Mouse (Mus musculus) adrenal gland, adult 10 weeks (tissue): Measurements from ENCODE around the gene Ptk7. TPM values are rescaled to one million over a fixed set of nuclear protein-coding genes. Genes with fewer than 3 reads are reported as not detected.

Experiments
- polyA plus RNA-seq: library from polyadenylated mRNA; stranded (reverse); fragments of 350-450 nt; fragmentation: Illumina TruSeq; extraction: RNeasy Lipid Tissue Mini Kit (QIAGEN cat#74804); gene quantifications from one replicate; pipeline ENCODE4 v1.2.3, GENCODE M21; 2014; ENCODE audit warnings: low read depth, low replicate concordance

Gene Ptk7
- 0.41 TPM for polyA plus RNA-seq

DNA sequence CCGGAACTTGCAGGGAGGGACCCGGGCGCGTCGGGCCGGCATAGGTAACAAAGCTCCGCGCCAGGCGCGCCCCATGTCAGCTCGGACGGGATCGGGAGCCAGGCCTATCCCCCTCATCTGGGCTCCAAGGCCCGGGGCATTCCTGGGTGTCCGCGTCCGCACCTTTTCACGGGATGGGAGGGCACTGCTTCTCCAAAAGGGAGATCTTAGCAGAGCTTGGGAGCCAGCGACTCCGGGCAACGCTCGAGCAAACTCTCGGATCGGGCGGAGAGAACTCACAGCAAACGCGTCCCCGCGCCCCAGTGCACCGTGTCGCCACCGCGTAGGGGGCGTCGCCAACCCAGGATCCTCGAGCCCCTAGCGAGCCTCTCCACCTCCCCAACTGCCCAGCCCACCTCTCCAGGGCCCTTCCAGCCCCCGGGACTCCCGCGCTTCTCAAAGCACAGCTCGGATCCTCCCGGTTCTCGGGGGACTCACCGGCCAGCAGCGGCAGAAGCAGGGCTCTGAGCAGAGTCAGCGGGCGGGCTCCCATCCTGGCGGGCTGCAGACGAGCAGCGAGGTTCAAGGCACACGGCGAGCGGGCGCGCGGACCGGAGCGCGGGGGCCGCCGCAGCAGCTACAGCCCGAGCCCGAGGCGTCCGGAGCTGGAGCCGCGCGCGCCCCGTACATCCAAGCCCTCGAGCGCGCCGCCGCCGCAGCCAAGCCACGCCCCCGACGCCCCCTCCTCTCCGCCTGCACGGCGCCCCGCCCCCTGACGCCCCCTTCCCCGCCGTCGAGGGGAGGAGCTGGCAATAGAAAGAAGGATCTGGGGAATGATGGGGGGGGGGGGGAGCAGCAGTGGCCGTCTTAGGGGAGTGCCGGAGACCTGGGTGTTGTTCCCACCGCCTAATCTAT is at the start of gene Ptk7:
Gene Ptk7, minus strand, starts transcription at position 714 of the 894 bp plus-strand sequence.

GRCm38 (mm10) chr17:46678416-46678815 is 49.1 kb upstream of the Ptk7 start, which contains the start of gene Mea1:
Gene Mea1 (plus strand): TSS chr17:46678793.

GRCm38 (mm10) chr17:46673850-46674529 is 44.7 kb upstream of the Ptk7 start, which contains the start of gene Rrp36:
Gene Rrp36 (minus strand): TSS chr17:46674352.

DNA sequence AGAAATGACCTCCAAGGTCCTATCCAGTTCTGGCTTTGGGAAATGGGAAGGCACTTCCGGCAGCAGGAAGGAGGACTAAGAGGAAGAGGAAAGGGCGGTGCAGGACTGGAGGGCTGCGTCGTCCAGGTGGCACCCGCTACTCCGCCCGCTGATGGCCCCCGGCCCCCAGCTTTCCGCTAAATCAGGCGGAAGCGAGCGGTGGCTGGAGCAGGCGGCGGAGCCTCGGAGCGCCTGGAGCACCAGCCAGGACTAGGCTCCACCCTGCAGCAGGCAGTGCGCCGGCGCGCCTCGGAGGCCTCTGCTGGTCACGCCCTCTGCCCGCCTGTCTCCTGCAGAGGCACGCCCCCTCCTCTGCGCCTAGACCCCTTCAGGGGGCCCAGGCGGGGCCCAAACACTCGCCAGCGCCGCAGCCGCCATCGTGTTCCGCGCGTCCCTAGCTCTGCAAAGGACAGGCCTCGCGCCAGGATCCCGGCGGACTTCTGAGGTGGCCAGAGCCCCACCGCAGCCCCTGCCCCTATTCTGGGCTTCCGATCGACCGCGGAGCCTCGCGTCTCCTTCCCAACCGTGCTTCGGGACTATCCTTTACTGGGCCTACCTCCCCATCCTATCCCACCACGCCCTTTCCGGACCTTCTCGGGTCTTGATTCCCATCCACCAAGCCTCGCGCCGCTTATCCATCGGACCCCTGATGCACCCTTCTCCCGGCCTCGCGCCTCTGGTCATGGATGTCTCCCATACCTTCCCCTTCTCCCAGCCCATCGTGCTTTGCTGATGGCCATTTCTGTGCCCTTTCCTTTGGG is 21.1 kb upstream of the Ptk7 start, which contains the start of gene Cul7:
Gene Cul7, plus strand, starts transcription at position 106 of the 800 bp plus-strand sequence.

GRCm38 (mm10) chr17:46645561-46646321 is 16.4 kb upstream of the Ptk7 start, which contains the start of the genes Klc4 and Mrpl2:
Gene Klc4 (minus strand): TSS chr17:46646022.
Gene Mrpl2 (plus strand): TSS chr17:46646229.

GRCm38 (mm10) chr17:46555673-46556583 is 73.4 kb downstream of the Ptk7 start, which contains the start of gene Srf:
Gene Srf (minus strand): TSS chr17:46556175.

DNA sequence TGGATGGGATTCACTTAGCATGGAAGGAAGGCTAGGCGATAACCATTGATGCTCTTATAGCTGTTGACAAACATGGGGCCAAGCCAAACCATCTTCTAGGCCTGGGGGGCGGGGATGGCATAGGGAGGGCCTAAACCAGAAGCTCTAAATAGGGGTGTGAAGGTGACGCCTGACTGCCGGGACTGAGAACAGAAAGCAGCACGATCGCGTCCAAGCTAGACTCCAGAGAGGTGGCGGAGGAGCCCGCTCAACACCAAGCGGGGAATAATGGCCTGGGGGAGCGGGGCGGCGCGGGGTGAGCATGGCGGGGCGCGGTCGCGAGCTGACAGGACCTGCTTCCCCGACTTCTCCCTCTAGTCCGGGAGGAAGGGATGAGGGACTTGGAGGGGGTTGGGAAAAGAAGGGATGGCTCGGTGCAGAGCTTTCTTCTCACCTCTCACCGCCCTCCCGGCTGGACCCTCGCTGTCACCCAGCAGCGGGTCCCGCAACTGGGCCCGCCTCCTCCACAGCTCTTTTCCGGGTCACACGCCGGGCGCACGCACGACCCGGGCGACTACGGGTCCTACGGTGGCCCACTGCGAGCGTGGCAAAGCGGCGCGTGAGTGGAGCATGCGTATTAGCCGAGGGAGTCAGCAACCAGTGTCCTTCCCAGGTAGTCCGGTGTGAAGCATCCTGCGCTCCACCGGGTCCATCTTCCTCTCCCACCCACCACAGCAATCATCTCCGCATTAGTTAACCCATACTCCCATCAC is 83.3 kb downstream of the Ptk7 start, which contains the start of gene Cul9:
Gene Cul9, minus strand, starts transcription at position 576 of the 752 bp plus-strand sequence.

Other genes with a start within 250 kb of the Ptk7 start
- 39.9 TPM for gene Zfp318, start 245.8 kb downstream of the Ptk7 start, polyA plus RNA-seq
- not detected for gene Crip3, start 200.6 kb downstream of the Ptk7 start, polyA plus RNA-seq
- gene Slc22a7, start 191.0 kb downstream of the Ptk7 start, polyA plus RNA-seq, result not detected
- not detected for gene Ttbk1, start 141.8 kb downstream of the Ptk7 start, polyA plus RNA-seq
- gene Dnph1, start 132.8 kb downstream of the Ptk7 start, polyA plus RNA-seq, result 1.6 TPM
- 1.3 TPM for gene Cul9, start 83.1 kb downstream of the Ptk7 start, polyA plus RNA-seq
- gene Srf, start 73.3 kb downstream of the Ptk7 start, polyA plus RNA-seq, result not detected
- not detected for gene Klc4, start 16.5 kb upstream of the Ptk7 start, polyA plus RNA-seq
- 3.4 TPM for gene Mrpl2, start 16.7 kb upstream of the Ptk7 start, polyA plus RNA-seq
- 0.41 TPM for gene Cul7, start 20.8 kb upstream of the Ptk7 start, polyA plus RNA-seq
- gene Rrp36, start 44.8 kb upstream of the Ptk7 start, polyA plus RNA-seq, result 4.2 TPM
- 5.2 TPM for gene Mea1, start 49.3 kb upstream of the Ptk7 start, polyA plus RNA-seq
- 3.8 TPM for gene Klhdc3, start 51.4 kb upstream of the Ptk7 start, polyA plus RNA-seq
- 11.0 TPM for gene Ppp2r5d, start 75.6 kb upstream of the Ptk7 start, polyA plus RNA-seq
- 0.82 TPM for gene Pex6, start 82.0 kb upstream of the Ptk7 start, polyA plus RNA-seq
- gene Gnmt, start 99.7 kb upstream of the Ptk7 start, polyA plus RNA-seq, result not detected
- gene Cnpy3, start 122.7 kb upstream of the Ptk7 start, polyA plus RNA-seq, result 1.2 TPM
- gene Ptcra, start 134.2 kb upstream of the Ptk7 start, polyA plus RNA-seq, result not detected
- gene 2310039H08Rik, start 143.1 kb upstream of the Ptk7 start, polyA plus RNA-seq, result 28.8 TPM
- 34.1 TPM for gene Rpl7l1, start 153.2 kb upstream of the Ptk7 start, polyA plus RNA-seq
- 9.7 TPM for gene Bicral, start 229.0 kb upstream of the Ptk7 start, polyA plus RNA-seq